Mouse (Mus musculus) adrenal gland, adult 8-10 months (tissue): ENCODE measurements around the gene Kcnmb3. TPM values are rescaled to one million over a fixed set of nuclear protein-coding genes. Genes with fewer than 3 reads are reported as not detected.

ENCODE experiments used
- DNase-seq: peaks from one replicate; pipeline ENCODE4 v3.0.0; 2022
- total RNA-seq, 4 experiments: library from RNA; stranded (reverse); gene quantifications; 2 replicates each; pipeline ENCODE4 v1.2.4; 2022

Gene Kcnmb3
- 1 to 10 TPM in 1 of 4 experiments, under 1 TPM in 2, not detected in 1; 0.18 to 2.8 (median 0.38) TPM for total RNA-seq

GRCm38 (mm10) chr3:32492097-32493090, at the start of gene Kcnmb3:
Kcnmb3 (minus strand) TSS chr3:32492231.
- DNase-seq, result no peak

DNA sequence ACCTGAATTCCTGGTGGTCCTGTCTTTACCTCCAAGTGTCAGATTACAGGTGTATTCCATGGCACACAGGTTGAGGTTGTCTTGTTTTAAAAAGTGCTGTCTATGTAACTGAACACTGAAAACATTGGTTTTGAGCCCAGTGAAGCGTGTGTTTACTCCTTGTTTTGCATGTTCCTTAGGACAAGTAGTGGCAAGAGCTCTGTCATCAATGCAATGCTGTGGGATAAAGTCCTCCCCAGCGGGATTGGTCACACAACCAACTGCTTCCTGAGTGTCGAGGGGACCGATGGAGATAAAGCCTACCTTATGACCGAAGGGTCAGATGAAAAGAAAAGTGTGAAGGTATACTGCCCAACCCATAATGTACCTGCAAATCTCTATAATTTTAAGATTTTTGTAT, 46.1 kb upstream of the Kcnmb3 start:
- no peak for DNase-seq

DNA sequence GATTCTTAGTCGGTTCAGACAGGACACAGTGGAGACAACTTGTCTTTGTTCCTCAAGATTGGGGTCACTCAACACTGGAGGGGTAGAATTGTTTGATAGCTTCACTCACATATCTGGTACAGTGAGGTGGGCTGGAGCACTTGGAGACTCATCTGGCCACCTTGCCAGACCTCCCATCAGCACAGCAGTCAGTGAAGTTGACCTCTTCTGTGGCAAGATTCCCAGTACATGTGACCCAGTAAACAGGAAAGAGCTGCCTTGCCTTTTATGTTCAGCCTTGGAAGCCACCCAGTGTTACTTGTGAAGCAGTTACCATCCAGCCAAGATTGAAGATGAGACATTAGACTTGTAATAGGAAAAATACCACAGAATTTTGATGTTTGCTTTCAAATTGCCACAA, 45.5 kb upstream of the Kcnmb3 start:
- DNase-seq, result peak; percentile 71

DNA sequence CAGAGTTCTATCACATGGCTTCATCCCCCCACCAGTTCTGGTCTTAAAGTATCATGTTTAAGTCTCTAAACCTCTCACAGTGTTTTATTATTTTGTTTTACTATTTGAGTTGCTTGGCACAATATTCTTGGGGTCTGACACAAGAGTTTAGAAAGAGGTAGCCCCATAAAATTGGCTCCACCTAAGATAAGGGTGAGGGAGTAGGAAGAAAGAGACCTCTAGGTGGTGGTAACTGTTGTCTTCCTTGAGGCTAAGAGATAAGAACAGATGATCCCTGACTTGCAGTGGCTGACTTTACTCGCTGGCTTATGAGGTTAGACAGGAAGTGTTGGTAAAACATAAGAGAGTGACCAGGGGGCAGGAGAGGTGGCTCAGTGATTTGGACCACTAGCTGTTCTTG, 43.7 kb upstream of the Kcnmb3 start:
- no peak for DNase-seq

DNA sequence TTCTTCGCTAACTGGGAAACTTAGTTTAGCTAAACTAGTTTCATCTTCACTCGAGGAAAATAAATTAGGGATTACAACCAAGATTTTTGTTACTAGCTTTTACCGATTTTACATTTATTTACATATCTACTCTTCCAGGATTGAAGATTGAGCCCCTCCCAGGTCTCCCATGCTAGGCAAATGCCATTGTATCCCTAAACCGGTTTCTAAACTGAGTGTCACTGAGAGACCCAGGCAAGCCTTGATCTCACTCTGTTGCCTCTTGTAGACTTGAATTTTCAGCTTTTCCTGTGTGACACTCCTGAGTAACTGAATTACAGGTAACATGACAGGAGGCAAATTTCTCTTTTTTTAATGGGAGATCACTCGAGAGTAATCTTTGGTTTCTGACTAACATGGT, 38.0 kb upstream of the Kcnmb3 start:
- DNase-seq, result no peak

- DNase-seq, result peak; percentile 97
These were observed 37.4 kb upstream of the Kcnmb3 start, which contains the start of gene Mfn1 for GRCm38 (mm10) chr3:32529303-32529898. Mfn1 (plus strand) TSS chr3:32529465.

- DNase-seq, result no peak
These were observed 35.1 kb upstream of the Kcnmb3 start for GRCm38 (mm10) chr3:32527181-32527580.

GRCm38 (mm10) chr3:32513528-32513927, 21.5 kb upstream of the Kcnmb3 start:
- no peak for DNase-seq

- no peak for DNase-seq
These were observed 20.8 kb upstream of the Kcnmb3 start for GRCm38 (mm10) chr3:32512686-32513284.

DNA sequence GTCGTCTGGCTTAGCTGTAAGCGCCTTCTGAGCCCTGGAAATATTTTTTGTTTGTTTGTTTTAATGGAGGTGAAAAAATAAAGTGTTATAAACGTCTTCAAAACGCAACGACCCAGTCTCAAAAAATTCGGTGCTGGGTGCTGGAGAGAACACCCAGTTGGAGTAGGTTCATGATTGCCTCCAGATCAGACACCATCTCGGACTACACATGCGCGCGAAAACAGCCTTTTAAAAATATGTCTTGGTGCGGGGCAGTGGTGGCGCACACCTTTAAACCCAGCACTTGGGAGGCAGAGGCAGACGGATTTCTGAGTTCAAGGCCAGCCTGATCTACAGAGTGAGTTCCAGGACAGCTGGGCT, 19.1 kb upstream of the Kcnmb3 start:
- no peak for DNase-seq

- peak; percentile 95 for DNase-seq
These were observed 18.6 kb upstream of the Kcnmb3 start for GRCm38 (mm10) chr3:32510375-32511190.

DNA sequence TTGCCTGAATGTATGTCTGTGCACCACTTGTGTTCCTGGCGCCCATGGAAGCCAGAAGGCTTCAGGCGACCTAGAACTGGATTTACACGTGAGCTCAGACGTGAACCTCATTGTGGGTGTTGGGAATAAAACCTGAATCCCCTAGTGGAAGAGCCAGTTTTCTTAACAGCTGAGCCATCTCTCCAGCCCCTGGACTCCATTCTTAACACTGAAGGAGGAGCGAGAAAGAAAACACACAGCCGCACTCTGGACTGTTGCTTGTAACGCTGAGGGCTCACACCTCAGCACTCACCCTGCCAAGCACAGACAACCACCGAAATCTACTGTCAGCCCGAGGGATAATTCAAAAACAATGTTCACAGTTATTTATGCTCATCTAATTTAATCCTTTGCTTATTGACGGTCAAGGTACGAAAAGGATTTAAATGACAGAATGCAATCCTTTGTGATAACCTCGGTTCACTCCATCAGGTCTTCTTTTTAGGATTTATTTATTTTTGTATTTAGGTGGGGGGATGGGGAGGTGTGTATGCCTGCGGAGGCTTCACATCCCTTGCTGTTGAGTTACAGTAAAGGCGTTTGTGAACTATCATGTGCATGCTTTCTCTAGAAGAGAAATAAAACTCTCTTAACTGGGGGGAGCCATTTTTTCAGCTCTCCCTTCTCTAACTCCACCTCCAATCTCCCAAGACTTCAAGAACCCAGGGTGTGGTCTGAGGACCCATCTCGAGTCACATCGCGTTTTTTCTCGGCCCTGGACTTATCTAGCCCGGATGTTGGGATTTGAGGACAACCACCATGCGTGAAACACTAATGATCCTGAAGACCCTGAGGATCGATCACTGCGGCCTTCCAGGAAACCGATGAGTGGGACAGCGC, 17.7 kb upstream of the Kcnmb3 start, which contains the start of gene Zfp639:
Gene Zfp639 (plus strand): TSS at position 764 of the 879 bp plus-strand sequence.
- DNase-seq, result no peak

GRCm38 (mm10) chr3:32508666-32509324, 16.8 kb upstream of the Kcnmb3 start:
- DNase-seq, result peak; percentile 54

- DNase-seq, result no peak
These were observed 14.6 kb upstream of the Kcnmb3 start for GRCm38 (mm10) chr3:32506366-32507225.

DNA sequence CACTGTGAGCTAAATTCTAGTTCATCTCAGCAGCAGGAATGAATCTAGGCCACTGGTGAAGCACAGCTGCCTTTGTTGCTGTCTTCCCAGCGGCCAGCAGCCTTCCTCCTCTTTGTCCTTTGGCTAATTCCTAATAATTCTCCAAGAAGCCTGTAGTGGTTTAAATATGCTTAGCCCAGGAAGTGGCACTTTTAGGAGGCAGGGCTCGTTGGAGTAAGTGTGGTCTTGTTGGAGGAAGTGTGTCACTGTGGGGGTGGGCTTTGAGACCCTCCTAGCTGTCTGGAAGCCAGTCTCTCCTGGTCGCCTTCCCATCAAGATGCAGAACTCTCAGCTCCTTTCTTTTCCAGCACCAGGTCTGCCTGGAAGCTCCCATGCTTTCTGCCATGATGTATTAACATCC, 13.8 kb upstream of the Kcnmb3 start:
- no peak for DNase-seq

DNA sequence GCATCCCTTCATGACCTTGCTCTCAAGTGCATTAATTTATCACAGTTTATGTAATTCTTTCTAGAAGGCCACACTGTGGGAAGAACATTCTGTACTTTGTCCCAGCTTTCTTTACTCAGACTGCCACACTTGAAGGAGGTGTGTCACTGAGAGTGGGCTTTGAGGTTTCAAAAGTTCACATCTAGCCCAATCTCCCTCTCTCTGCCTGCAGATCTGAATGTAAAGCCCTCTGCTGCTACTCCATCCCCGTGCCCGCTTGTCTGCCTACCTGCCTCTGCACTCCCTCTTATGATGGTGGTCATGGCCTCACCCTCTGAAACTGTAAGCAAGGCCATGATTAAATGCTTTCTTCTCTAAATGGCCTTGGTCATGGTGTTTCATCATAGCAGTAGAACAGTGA, 8.3 kb upstream of the Kcnmb3 start:
- DNase-seq, result peak; percentile 32

- no peak for DNase-seq
These were observed 4.7 kb upstream of the Kcnmb3 start for GRCm38 (mm10) chr3:32496711-32497070.

DNA sequence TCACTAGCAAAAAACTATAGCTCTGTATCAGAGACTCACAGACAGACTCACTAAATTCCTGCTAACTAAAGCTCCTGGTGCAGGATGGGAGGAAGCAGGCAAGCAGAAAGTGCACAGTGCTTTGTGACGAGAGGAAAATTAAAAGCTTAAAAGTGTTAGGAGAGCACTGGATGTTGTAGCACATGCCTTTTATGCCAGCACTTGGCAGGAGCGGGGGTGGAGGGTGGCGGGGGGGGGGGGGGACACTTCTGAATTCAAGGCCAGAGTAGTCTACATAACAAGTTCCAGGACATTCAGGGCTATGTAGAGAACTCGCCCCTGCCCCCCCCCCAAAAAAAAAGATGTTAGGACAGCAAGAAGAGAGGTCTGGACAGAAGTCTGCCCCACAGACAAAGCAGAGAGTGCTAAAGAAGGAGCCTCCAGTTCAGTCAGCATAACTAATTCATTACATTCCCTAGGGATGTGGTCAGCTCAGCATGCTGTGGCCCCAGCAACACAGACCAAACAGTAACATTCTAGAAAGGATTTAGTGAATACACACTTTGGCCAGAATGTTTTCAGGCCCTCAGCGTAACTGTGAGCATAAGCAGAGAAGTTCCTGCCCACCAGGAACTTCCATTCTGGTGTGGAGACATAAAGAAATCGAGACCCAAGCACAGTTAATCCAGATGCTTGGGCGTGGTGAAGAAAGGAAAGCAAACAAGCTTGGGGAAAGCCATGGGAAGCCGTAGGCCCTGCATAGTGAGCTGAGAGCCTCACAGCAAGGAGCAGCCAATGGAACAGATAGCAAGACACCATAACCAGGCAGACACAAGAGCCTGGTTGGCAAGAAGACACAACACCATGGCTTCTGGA, 4.1 kb upstream of the Kcnmb3 start:
- no peak for DNase-seq
